Mouse (Mus musculus): ENCODE data around the gene Ccdc190. TPM values are rescaled to one million over a fixed set of nuclear protein-coding genes. Genes with fewer than 3 reads are reported as not detected.

Ccdc190 gene
- 10 to 100 TPM; 16.8 to 20.0 TPM for total RNA-seq (2021)
- long read RNA-seq, experiment 1, partial matches to known transcripts: 0 of 4 reads
- long read RNA-seq, experiment 1, other reads (novel, unspliced or antisense): 0 of 4 reads
- long read RNA-seq, experiment 2, partial matches to known transcripts: 0 of 3 reads
- long read RNA-seq, experiment 2, other reads (novel, unspliced or antisense): 1 of 3 reads

DNA sequence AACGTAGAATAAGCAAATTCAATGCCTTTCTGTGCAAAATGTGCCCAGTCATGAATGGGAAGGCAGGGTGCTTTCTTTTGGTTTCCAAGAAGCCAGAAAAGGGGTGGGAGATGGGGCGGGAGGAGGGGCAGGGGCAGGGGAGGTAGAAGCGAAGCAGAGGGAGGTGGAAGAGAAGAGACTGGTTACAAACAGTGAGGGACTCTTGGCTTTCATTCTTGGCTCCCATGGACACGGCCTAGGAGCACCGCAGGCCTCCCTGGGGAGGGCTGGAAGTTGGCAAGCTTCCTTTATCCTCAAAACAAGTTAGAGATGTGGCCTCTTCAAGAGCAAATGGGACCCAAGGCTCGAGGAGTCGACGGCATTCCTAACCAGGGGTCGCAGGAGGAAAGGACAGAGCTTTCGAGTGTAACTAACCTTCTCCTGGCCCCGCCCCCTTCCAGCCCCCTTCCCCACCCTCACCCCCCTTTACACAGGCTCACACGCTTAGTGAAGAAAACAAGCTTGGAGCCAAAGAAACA lies at the start of gene Ccdc190:
Gene Ccdc190, plus strand, starts transcription at position 195 of the 518 bp plus-strand sequence.
- DNase-seq (ENCODE audit: low spot score in 2 of 2): no peak

DNA sequence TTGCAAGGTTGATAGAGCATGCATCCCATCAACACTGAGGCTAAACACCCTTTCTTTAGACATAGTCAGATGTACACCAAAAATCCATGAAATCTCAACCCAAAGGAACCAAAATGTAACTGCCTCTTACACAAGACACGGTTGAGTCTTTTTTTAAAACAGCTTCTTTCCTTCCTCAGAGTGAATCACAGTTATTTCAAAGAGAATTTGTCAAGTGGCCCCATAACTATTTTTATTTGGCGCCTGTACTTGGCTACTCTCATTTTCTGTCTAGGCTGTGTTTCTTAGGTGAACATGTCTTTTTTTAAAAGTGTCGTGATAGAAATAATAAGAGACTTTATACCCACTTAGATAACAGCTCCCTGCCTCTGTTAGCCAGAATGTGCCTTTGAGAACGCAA lies 49.4 kb upstream of the Ccdc190 start:
- DNase-seq (ENCODE audit: low spot score in 2 of 2): no peak

DNA sequence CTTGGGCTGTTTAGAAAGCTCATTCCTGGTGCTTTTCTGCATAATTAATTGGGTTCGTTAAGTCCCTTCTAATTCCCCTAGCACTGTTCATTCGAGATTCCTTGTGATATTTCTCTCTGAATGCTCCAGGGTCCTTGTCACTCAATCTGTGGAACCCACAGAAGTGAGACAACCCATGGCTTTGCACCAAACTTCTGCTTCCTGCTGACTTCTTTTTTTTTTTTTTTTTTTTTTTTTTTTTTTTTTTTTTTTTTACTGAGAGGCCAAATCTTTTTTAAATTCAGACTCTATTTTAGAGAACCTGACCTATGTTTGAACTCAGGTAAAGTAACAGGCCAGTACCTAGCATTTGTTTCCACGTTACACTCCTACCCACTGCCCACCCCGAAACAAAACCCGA lies 48.3 kb upstream of the Ccdc190 start:
- no peak for DNase-seq (ENCODE audit: low spot score in 2 of 2)

DNA sequence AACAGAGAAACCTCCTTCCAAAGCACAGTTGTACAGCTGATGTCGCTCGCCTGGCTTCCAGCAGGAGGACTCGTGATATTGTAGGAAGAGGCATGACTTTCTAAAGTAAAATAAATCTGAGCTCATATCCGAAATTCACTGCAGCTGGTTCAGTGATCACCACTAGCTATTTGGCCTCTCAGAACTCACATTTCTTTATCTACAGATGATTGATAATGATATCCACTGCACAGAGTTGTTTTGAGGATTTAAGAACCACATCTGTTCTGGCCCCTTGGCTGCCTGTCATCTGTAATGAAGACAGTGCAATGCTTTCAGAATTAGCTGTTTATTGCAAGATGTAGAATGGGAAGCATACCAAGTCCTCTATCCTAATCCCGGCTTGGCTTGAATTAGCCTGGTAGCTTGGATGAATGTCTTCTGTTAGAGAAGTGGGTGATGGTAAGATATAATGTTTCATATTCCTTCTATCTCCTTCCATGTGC lies 45.3 kb upstream of the Ccdc190 start:
- DNase-seq (ENCODE audit: low spot score in 2 of 2): peak; percentile 45 to 63

DNA sequence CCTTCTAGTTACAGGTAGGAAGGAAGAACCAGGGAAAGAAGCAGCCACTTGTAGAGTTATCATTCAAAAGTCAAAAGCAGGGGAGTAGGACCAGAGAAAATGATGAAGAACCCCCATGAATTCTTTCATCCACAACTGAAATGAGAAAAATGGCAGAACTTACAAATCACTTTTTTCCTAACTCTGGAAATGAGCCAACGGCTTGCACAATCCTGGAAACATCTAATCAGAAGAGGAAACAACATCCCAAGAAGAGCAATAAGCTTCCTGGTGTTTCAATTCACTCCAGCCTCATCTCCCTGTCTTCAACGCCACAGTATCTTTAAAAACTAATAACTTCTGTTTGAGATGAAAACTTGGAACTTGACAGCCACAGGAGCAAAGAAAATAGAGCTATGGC lies 39.2 kb upstream of the Ccdc190 start:
- no peak for DNase-seq (ENCODE audit: low spot score in 2 of 2)

DNA sequence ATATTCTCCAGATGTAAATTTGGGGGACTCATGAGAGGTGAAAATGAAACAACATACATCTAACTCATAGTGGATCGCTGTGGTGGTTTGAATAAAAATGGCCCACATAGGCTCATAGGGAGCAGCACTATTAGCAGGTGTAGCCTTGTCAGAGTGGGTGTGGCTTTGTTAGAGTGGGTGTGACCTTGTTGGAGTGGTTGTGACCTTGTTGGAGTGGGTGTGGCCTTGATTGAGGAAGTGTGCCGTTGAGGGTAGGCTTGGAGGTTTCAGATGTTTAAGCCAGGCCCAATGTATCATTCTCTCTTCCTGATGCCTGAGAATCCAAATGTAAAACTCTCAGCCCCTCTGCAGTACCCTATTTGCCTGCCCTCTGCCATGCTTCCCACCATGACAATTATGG lies 34.5 kb upstream of the Ccdc190 start:
- no peak for DNase-seq (ENCODE audit: low spot score in 2 of 2)

DNA sequence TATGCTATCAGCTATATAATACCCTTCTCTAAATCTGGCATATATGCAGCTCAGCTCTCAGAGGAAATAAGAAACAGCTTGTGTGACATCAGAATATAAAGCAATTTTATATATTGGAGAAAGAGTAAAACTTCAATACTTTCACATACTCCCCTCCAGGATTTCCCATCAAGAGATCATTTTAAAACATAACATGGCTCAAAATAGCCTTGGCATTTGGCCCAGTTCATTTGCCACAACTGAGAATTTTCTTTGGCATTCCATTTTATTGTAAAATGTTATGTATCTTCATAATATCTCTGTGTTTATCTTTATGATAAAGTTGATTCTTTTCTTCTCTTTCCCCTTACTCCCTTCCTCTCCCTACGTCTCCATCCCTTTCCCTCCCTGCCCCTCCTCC lies 32.8 kb upstream of the Ccdc190 start:
- no peak for DNase-seq (ENCODE audit: low spot score in 2 of 2)

DNA sequence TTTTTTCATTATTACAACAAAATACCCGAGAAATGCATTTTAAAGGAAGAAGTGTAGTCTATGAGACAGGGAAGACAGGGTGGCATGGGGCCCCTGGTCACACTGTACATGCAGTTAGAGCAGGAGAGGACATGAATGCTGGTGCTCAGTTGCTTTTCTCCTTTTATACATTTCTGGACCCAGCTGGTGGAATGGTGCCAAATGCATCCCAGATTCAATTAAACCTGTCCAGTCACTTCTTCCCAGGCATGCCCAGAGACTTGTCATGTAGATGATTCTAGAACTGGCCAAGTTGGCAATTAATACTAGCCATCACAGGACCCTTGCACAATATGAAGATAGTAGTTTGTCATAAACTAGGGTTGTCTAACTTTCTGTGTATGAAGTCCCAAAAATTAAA lies 30.5 kb upstream of the Ccdc190 start:
- DNase-seq (ENCODE audit: low spot score in 2 of 2): no peak

DNA sequence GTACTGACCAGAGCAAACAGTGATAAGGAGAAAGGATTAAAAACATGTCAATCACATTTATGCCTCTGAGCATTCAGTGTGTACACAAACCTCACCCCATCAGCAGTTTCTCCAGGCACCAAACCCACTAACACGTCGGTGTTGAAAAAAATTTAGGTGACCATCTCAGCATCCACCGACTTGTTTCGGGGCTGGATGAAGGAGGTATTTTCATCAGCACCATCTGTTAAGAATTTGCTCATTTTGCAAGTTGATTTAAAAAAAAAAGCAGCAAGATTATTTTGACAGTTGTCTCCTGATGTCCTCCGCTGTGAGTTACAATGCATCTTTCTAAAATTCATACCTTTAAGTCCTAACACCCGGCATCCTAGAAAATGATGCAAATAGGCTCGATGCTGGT lies 29.8 kb upstream of the Ccdc190 start:
- DNase-seq (ENCODE audit: low spot score in 2 of 2): no peak

DNA sequence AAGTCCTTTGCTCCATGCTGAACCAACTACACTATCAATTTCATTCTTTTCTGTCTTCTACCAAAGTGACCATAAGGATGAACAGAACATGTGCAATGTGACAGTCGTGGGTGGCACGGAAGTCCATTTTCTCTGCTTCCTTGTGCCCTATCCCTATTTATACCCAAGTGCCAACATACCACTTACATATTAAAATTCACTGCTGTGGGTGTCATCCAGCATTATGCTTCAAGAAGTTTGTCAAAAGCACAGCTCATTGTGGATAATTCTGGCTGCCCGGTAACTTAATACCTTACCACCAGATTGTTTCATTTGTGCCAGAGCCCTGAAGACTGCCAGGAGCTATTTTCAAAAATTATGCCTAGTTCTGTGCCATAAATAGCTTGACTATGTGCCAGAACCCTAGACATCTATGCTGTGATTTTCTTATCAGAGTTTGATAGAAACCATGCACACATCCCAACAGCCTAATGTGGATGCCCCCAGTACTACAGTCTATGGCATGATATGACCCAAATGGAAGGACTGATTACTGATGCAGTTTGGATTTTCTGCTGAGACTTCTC lies 27.6 kb upstream of the Ccdc190 start:
- DNase-seq (ENCODE audit: low spot score in 2 of 2): peak in 1 of 2 experiments; percentile 27

DNA sequence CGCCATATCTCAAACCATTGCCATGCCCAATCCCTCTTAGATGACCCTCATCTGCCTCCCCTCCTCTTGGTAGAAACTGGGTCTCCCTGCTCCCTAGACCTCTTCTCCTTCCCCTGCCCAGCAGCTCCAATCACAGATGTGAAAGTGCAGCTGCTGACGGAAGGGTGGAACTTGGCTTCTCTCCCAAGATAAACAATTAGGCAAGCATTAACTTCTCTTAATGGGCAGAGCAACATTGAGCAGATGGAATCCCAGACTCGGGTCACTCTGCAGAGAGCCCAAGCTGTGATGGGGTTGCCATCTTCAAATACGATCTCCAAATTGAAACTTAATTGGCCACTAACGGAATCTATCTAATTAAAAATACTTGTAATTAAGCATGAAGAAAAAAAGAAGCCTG lies 19.3 kb upstream of the Ccdc190 start:
- no peak for DNase-seq (ENCODE audit: low spot score in 2 of 2)

DNA sequence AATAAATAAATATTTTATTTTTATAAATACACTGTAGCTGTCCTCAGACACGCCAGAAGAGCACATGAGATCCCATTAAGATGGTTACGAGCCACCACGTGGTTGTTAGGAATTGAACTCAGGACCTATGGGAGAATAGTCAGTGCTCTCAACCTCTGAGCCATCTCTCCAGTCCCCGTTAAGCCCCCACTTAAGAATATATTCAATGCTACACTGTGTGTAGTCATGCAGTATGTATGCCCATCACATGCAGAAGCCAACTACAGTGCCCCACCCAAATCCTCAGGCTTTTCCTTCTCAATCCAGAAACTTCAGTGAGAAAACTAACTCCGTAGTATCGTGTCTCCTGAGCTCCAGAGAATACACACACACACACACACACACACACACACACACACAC lies 18.8 kb upstream of the Ccdc190 start:
- no peak for DNase-seq (ENCODE audit: low spot score in 2 of 2)

DNA sequence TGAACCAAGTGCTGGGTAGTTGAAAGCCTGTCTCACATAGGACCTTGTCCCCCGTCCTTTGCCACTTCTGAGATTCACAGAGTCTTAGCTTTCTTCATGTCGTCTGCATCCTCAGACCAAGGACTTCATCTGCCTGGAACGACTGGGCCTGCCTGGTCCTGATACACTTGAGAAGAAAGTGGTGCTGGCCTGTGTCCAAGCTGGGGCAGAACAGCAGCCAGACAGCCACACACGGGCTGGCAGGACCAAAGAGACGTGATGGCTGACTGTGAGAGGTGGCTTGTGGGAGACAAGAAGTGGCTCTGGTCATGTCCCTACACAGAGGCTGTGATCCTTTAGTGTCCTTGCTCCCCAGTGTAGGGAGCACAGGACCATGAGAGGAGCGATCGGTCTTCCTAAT lies 17.7 kb upstream of the Ccdc190 start:
- DNase-seq (ENCODE audit: low spot score in 2 of 2): no peak

DNA sequence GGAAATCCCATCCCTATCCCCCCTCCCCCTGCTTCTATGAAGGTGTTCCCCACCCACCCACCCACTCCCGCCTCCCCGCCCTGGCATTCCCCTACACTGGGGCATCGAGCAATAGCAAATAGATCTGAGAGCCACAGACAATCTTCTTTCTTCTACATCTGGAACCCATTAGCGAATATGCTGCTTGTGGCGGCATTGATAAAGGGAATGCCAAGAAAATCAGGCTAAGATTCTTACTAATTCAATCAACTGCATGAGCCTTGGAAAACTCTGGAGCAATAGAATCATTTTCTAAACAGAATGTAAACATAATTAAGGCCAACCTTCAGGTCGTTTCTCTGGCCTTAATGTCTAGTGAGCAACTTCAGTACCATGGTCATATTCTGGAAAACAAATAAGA lies 16.9 kb upstream of the Ccdc190 start:
- DNase-seq (ENCODE audit: low spot score in 2 of 2): no peak

DNA sequence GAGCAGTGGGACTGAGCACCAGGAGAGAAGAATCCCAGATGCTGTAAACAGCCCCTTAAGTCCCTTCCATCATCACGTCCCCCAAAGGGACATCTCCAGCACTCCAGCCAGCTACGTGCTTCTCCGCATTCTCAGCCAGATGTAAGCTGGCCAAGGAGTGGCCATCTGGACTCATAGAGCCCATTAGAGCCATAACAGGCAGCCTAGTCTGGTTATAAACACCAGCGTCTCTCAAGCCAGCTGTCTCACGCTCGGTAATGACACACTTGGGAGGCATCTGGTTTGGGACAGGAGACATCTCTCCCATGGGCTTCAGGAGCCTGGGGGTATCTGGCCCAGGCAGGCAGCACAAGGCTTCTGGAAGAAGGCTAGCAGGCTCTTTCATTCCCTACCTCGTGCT lies 11.8 kb upstream of the Ccdc190 start:
- DNase-seq (ENCODE audit: low spot score in 2 of 2): no peak

DNA sequence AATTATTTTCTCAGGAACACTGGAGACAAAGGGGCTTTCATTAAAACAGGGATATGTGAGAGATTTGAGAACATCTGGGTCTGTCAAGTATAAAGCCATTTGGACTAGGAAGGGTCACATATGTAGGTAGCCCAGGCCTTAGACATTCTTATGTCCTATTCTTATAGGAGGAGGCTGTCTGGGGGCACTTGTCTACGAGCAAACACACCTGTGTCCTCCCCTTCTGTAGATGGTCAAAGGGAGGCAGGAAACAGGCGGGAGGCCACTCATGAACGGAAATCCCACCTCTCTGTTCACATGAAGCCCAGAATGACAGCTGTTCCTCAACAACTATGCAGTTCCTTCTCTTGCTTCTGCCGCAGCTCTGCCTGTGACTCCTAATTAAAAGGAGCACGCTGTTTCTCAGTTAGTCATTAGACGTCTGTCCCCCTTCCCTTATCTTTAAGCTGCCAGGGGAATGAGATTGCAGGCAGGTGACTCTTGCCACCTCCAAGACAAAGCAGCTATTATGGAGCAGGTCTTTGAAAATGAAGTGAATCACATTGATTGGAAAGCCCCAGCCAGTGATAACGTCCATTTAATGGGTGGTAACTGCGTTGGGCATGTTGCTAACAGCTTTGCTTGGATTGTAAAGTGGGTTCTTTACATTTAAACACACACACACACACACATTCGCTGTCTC lies 11.2 kb upstream of the Ccdc190 start:
- no peak for DNase-seq (ENCODE audit: low spot score in 2 of 2)

DNA sequence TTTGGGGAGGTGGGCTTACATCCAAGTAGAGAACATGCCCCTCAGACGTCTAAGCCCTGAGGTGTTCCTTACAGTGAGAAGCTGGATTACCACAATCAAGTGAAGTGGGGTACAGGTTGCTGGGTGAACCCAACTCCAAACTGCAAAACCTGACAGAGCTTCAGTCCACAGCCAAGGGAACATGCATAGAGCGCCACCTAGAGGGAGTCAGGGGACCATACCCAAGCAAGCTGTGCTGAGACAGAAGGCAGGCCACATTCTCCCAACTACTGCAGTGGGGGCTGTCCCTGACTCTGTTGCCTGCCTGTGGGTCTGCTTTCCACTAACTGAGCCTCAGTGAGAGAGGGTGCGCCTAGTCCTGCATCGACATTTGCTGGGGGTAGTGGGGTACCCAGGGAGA lies 10.4 kb upstream of the Ccdc190 start:
- DNase-seq (ENCODE audit: low spot score in 2 of 2): peak; percentile 78 to 80

DNA sequence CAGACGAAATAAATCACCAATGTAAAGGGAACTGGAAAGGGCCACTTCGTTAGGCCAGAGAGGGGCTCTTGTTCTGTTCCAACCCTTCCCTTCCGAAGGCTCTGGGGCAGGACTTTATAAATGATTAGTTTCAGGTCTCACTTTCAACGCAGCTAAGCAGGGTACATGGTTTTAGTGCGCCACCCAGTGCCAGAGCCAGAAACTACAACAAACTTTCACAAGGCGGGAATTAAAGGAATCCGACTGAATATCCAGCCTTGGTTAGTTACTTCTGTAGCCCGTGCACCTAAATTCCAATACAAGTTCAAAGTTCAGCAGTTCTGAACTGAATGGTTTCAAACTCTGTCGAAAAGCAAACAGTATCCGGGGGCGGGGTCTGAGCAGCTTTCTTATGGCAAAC lies 9.2 kb upstream of the Ccdc190 start:
- DNase-seq (ENCODE audit: low spot score in 2 of 2): peak; percentile 76 to 89

DNA sequence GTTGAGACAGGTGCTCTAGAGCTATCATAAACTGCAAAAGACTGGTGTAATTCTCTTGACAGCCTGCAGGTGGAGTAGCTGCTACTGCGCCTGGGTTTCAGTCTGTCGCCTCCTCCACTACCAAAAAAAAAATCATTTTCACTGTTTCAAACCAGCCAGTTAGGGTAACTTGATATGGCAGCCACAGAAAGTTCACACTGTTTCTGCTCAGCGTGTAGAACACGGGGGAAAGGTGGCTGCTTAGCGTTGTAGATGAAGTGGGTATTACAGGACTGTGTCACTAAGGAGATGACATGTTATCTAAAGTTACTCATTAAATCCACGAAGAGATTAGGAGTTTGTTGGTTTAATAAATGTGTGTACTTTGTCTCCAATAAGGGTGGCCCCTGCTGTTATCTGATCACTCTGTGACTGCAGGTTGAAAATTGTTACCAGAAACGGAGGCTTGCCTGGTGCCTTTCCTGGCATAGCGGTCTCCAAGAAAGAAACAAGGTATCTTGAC lies 6.7 kb upstream of the Ccdc190 start:
- peak; percentile 44 to 61 for DNase-seq (ENCODE audit: low spot score in 2 of 2)

DNA sequence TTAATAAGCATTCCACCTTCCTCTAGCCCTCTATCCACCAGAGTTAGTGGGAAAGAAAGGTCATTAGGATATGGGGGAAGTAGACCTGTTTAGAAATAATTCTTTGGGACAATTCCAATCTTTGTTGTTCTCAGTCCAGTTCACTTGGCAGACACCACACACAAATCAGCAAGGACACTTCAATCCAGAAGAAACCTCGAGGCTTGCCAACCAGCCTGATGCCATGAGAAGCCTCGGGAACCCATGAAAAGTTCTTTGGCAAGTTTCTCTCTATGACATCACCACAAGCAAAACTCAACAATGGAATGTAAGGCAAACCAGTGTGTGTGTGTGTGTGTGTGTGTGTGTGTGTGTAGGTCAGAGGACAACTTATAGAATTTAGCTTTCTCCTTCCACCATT lies 3.9 kb upstream of the Ccdc190 start:
- DNase-seq (ENCODE audit: low spot score in 2 of 2): no peak

DNA sequence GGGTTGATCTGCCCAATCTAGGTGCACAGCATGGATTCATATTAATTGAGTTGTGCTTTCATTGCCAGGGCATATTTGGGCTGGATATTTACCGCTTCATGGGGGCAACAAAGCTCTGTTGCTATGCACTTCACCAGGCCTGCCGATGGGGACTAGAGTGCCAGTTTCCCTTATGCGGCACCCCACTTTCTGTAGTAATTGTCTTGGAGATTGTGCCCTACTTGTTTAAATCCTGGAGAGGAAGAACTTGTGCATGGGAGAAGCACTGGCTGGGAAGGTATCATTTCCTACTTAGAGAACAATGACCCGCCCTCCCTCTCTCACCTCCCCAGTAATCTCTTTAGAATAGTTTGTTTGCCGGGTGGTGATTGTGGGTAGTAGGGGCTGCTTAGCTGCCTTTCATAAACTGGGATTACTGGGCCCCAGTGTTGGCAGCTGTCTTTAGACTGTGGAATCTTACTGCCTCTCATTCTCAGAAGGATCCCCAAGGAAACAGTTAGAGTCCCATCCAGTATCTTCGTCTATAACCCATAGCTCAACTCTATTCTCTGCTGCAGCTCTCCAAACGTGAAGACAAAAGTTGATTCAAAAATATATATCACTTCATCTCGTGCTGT lies 587 bp upstream of the Ccdc190 start:
- no peak for DNase-seq (ENCODE audit: low spot score in 2 of 2)

DNA sequence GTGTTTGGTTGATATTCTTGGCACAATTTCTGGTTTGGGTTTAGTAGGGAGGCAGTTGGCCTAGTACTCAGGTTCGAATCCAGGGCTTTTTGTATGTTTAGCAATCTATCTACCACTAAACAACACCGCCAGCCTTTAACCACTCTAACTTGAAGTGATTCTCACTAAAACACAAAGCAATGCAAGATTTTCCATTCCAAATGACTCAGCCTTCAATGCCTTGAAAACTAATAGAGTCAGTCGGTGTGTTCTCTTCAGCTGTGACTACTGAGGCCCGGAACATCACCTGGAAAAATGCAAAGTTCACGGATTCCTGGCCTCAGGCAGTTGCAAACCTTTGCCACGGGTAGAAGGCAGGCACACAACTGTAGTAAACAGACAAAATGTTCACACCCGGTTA lies 3.2 kb downstream of the Ccdc190 start:
- DNase-seq (ENCODE audit: low spot score in 2 of 2): no peak

Measured in left cerebral cortex, adult 18-20 months (tissue).